Mouse (Mus musculus) heart, postnatal 14 days (tissue): Measurements from ENCODE around the gene Ldah. TPM values are rescaled to one million over a fixed set of nuclear protein-coding genes. Genes with fewer than 3 reads are reported as not detected.

Experiments used
- DNase-seq, 2 experiments: peaks; one replicate each; pipeline ENCODE4 v3.0.0; 2021 to 2022
- intact Hi-C: fragments of 180-260 bp; cut with DNase I; formaldehyde crosslinking; loops from one replicate; pipeline ENCODE4 v1.15.1; 2025
- total RNA-seq, 2 experiments: library from RNA; stranded (reverse); gene quantifications; 2 replicates each; pipeline ENCODE4 v1.2.3; 2021

Ldah gene
- total RNA-seq, 2 experiments from 2014 or later = 25.2 to 26.9 TPM

GRCm38 (mm10) chr12:8306432-8306831, 98.5 kb downstream of the Ldah start:
- peak; percentile 74 to 77 for DNase-seq
- intact Hi-C loops = loop anchor here (1.0 to 2.0 kb wide), 3 partner anchors 16 to 315 kb away; no protein-coding TSS in a partner anchor

- no peak for DNase-seq
Observed at GRCm38 (mm10) chr12:8306910-8307309, 99.0 kb downstream of the Ldah start.

GRCm38 (mm10) chr12:8310992-8311391, 103.1 kb downstream of the Ldah start:
- intact Hi-C loops = no loop called here
- DNase-seq = no peak

More at GRCm38 (mm10) chr12:8306910-8307309, 99.0 kb downstream of the Ldah start:
- intact Hi-C loops = loop anchor here (1.0 to 2.0 kb wide), 3 partner anchors 16 to 316 kb away; no protein-coding TSS in a partner anchor

- no peak for DNase-seq
- intact Hi-C loops = no loop called here
Observed at GRCm38 (mm10) chr12:8312266-8312665, 104.4 kb downstream of the Ldah start.

- intact Hi-C loops = no loop called here
- DNase-seq = peak; percentile 94 to 95
Observed at GRCm38 (mm10) chr12:8313270-8313771, 105.4 kb downstream of the Ldah start, which contains the start of gene Hs1bp3. Hs1bp3 (plus strand) TSS chr12:8313432.

GRCm38 (mm10) chr12:8313773-8314172, 105.9 kb downstream of the Ldah start:
- DNase-seq = no peak
- intact Hi-C loops = no loop called here

GRCm38 (mm10) chr12:8316541-8316940, 108.6 kb downstream of the Ldah start:
- no peak for DNase-seq
- intact Hi-C loops = no loop called here

- DNase-seq = peak; percentile 89 to 93
- intact Hi-C loops = loop anchor here (10.0 kb wide), 1 partner anchor 325 kb away; no protein-coding TSS in a partner anchor
Observed at GRCm38 (mm10) chr12:8320084-8320713, 112.3 kb downstream of the Ldah start.

GRCm38 (mm10) chr12:8321506-8321905, 113.6 kb downstream of the Ldah start:
- intact Hi-C loops = loop anchor here (10.0 kb wide), 1 partner anchor 323 kb away; no protein-coding TSS in a partner anchor
- no peak for DNase-seq

- intact Hi-C loops = loop anchor here (10.0 kb wide), 1 partner anchor 321 kb away; no protein-coding TSS in a partner anchor
- DNase-seq = no peak
Observed at GRCm38 (mm10) chr12:8324086-8324485, 116.2 kb downstream of the Ldah start.

GRCm38 (mm10) chr12:8325245-8325942, 117.5 kb downstream of the Ldah start:
- no peak for DNase-seq
- intact Hi-C loops = loop anchor here (5.0 to 10.0 kb wide), 2 partner anchors 57 to 319 kb away; no protein-coding TSS in a partner anchor

- intact Hi-C loops = loop anchor here (1.0 to 10.0 kb wide), 4 partner anchors 56 to 319 kb away; no protein-coding TSS in a partner anchor
- DNase-seq = no peak
Observed at GRCm38 (mm10) chr12:8325943-8326522, 118.1 kb downstream of the Ldah start.

- intact Hi-C loops = loop anchor here (1.0 to 10.0 kb wide), 4 partner anchors 55 to 318 kb away; no protein-coding TSS in a partner anchor
Observed at GRCm38 (mm10) chr12:8326825-8327674, 119.1 kb downstream of the Ldah start.

GRCm38 (mm10) chr12:8327675-8328053, 119.8 kb downstream of the Ldah start:
- intact Hi-C loops = loop anchor here (2.0 to 10.0 kb wide), 3 partner anchors 55 to 317 kb away; no protein-coding TSS in a partner anchor
- DNase-seq = no peak

More at GRCm38 (mm10) chr12:8326825-8327674, 119.1 kb downstream of the Ldah start:
- DNase-seq = peak; percentile 97

- intact Hi-C loops = loop anchor here (5.0 to 10.0 kb wide), 2 partner anchors 53 to 316 kb away; no protein-coding TSS in a partner anchor
- DNase-seq = no peak
Observed at GRCm38 (mm10) chr12:8329236-8329635, 121.3 kb downstream of the Ldah start.

GRCm38 (mm10) chr12:8331489-8332173, 123.7 kb downstream of the Ldah start:
- DNase-seq = peak; percentile 62 to 72
- intact Hi-C loops = no loop called here

GRCm38 (mm10) chr12:8332174-8332542, 124.3 kb downstream of the Ldah start:
- intact Hi-C loops = no loop called here
- no peak for DNase-seq

- DNase-seq = no peak
- intact Hi-C loops = no loop called here
Observed at GRCm38 (mm10) chr12:8333617-8334016, 125.7 kb downstream of the Ldah start.

GRCm38 (mm10) chr12:8334261-8334660, 126.4 kb downstream of the Ldah start:
- peak; percentile 51 to 66 for DNase-seq
- intact Hi-C loops = no loop called here
